In genomic region chr6:85465381-85465780, GRCm38 (mm10) we compare ENCODE assay signal across 1 mouse cellular context.
TF ChIP-seq lines count a peak whose summit lies in the region.

No protein-coding gene starts in this region.

TF ChIP-seq in MEL, 35 proteins besides CTCF, POLR2A, EP300 and RAD21 (continued from another document):
- no peak for TF ChIP-seq UBTF (IDR thresholded peaks at IDR 0.05; ENCODE audit: borderline replicate concordance, insufficient read depth, low read depth, low read length)
